In the genomic region with DNA sequence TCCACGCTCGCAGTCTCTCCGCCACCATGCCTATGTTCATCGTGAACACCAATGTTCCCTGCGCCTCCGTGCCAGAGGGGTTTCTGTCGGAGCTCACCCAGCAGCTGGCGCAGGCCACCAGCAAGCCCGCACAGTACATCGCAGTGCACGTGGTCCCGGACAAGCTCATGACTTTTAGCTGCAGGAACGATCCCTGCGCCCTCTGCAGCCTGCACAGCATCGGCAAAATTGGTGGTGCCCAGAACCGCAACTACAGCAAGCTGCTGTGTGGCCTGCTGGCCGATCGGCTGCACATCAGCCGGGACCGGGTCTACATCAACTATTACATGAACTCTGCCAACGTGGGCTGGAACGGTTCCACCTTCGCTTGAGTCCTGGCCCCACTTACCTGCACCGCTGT, we compare ENCODE assay signal across 13 mouse cellular contexts. TPM values are rescaled to one million over a fixed set of nuclear protein-coding genes. Genes with fewer than 3 reads are reported as not detected.
DNase-seq lines count a peak whose midpoint lies in the region; ATAC-seq and TF ChIP-seq lines count a peak whose summit lies in the region.
"Not testable (repeated sequence)": the region's sequence is repeated elsewhere in the genome, so short reads cannot be mapped to it uniquely, and the experiment has no call there.
"Had no signal": no experiment of that assay in that cellular context is flagged by ENCODE, and none has a peak within 500 bp of the region (broad histone marks: within the 10 kb centered on the region; RNA-seq: fewer than 3 reads in every experiment).

No protein-coding gene starts in this region.

- peak; percentile 51 for DNase-seq in ZHBTc4 (ENCODE audit: low read depth, low spot score)
- DNase-seq in hindbrain, embryonic 10.5 days (ENCODE audit: low spot score) = peak; percentile 3
- peak; percentile 16 for DNase-seq in lung, embryonic 14.5 days

- H3K4me1 ChIP-seq in embryonic facial prominence, embryonic 12.5 days; forebrain, embryonic 16.5 days (replicated peaks; ENCODE audit: control insufficient read depth, insufficient read depth, low read length); hindbrain, embryonic 10.5 days (replicated peaks); intestine, embryonic 15.5 days (replicated peaks); lung, embryonic 14.5 days (ENCODE audit: insufficient read depth); midbrain, embryonic 16.5 days (ENCODE audit: control insufficient read depth, insufficient read depth, low read length); testis, adult 2 months (ENCODE audit: control insufficient read depth, insufficient read depth, low read length): not testable (repeated sequence)

- ATAC-seq in embryonic facial prominence, embryonic 12.5 days (ENCODE audit: insufficient number of reproducible peaks, insufficient read depth, low FRiP score, low TSS enrichment); forebrain, embryonic 16.5 days; intestine, embryonic 15.5 days; lung, embryonic 14.5 days (ENCODE audit: insufficient read depth); midbrain, embryonic 16.5 days: not testable (repeated sequence)

- not testable (repeated sequence) for H3K4me3 ChIP-seq in embryonic facial prominence, embryonic 12.5 days; forebrain, embryonic 16.5 days (replicated peaks; ENCODE audit: low read length); hindbrain, embryonic 10.5 days; intestine, embryonic 15.5 days (replicated peaks); lung, embryonic 14.5 days (ENCODE audit: low read depth, low read length)
- peak overlapping the region; percentile 6; the same call in 1 of the 2 replicates for H3K4me3 ChIP-seq in midbrain, embryonic 16.5 days (ENCODE audit: low read depth, low read length)
- peak overlapping the region; percentile 51 for H3K4me3 ChIP-seq in testis, adult 2 months (ENCODE audit: control insufficient read depth, low read depth, low read length)

- H3K27me3 ChIP-seq in embryonic facial prominence, embryonic 12.5 days; forebrain, embryonic 16.5 days (replicated peaks; ENCODE audit: control insufficient read depth, insufficient read depth, low read length); hindbrain, embryonic 10.5 days (ENCODE audit: insufficient read depth, poor library complexity, severe bottlenecking); intestine, embryonic 15.5 days (replicated peaks); lung, embryonic 14.5 days (ENCODE audit: insufficient read depth, low read length); midbrain, embryonic 16.5 days (ENCODE audit: control insufficient read depth, insufficient read depth, low read depth, low read length); testis, adult 2 months (ENCODE audit: control insufficient read depth, insufficient read depth, low read length): not testable (repeated sequence)

- not testable (repeated sequence) for TF ChIP-seq CTCF in lung, embryonic 14.5 days (IDR thresholded peaks at IDR 0.05; ENCODE audit: low read depth); testis, adult 2 months (IDR thresholded peaks at IDR 0.05; ENCODE audit: control insufficient read depth, insufficient read depth, insufficient replicate concordance, low read depth, low read length)

- WGBS in embryonic facial prominence, embryonic 12.5 days = 52% methylated on average over 24 of the region's 24 CpGs
- WGBS in forebrain, embryonic 16.5 days = 60% methylated on average over 24 of the region's 24 CpGs
- 55% methylated on average over 24 of the region's 24 CpGs for WGBS in hindbrain, embryonic 10.5 days
- 55% methylated on average over 24 of the region's 24 CpGs for WGBS in intestine, embryonic 15.5 days
- WGBS in lung, embryonic 14.5 days = 60% methylated on average over 24 of the region's 24 CpGs
- 66% methylated on average over 24 of the region's 24 CpGs for WGBS in midbrain, embryonic 16.5 days

- not testable (repeated sequence) for H3K36me3 ChIP-seq in embryonic facial prominence, embryonic 12.5 days; forebrain, embryonic 16.5 days (ENCODE audit: control insufficient read depth, insufficient read depth); hindbrain, embryonic 10.5 days; intestine, embryonic 15.5 days; lung, embryonic 14.5 days (ENCODE audit: insufficient read depth); midbrain, embryonic 16.5 days (ENCODE audit: control insufficient read depth, insufficient read depth, low read length); testis, adult 2 months (ENCODE audit: control insufficient read depth, insufficient read depth, low read length)

- not testable (repeated sequence) for H3K9me3 ChIP-seq in embryonic facial prominence, embryonic 12.5 days; forebrain, embryonic 16.5 days (ENCODE audit: control insufficient read depth, low read length); hindbrain, embryonic 10.5 days; intestine, embryonic 15.5 days; lung, embryonic 14.5 days (ENCODE audit: low read depth, low read length); midbrain, embryonic 16.5 days (replicated peaks; ENCODE audit: control insufficient read depth, low read length, poor library complexity, severe bottlenecking)

- not testable (repeated sequence) for TF ChIP-seq POLR2A in testis, adult 2 months (IDR thresholded peaks at IDR 0.05; ENCODE audit: control insufficient read depth, low read depth, low read length)

- not testable (repeated sequence) for H3K27ac ChIP-seq in embryonic facial prominence, embryonic 12.5 days; forebrain, embryonic 16.5 days (ENCODE audit: low read length); hindbrain, embryonic 10.5 days; intestine, embryonic 15.5 days; lung, embryonic 14.5 days (ENCODE audit: low read depth); midbrain, embryonic 16.5 days (ENCODE audit: low read length); testis, adult 2 months (ENCODE audit: control insufficient read depth, insufficient read depth, low read depth, low read length)

- H3K9ac ChIP-seq in embryonic facial prominence, embryonic 12.5 days; forebrain, embryonic 16.5 days (replicated peaks; ENCODE audit: low read depth, low read length); intestine, embryonic 15.5 days; lung, embryonic 14.5 days; midbrain, embryonic 16.5 days (ENCODE audit: low read depth, low read length): not testable (repeated sequence)

- H3K4me2 ChIP-seq in embryonic facial prominence, embryonic 12.5 days (replicated peaks) = peak overlapping the region; percentile 22; the same call in 1 of the 2 replicates
- peak overlapping the region; percentile 26; the same call in 1 of the 2 replicates for H3K4me2 ChIP-seq in forebrain, embryonic 16.5 days (ENCODE audit: low read length)
- H3K4me2 ChIP-seq in intestine, embryonic 15.5 days (replicated peaks) = peak overlapping the region; percentile 36; the same call in 1 of the 2 replicates
- not testable (repeated sequence) for H3K4me2 ChIP-seq in lung, embryonic 14.5 days
- peak overlapping the region; percentile 37 for H3K4me2 ChIP-seq in midbrain, embryonic 16.5 days (ENCODE audit: low read length)

RNA-seq across cellular contexts. Expression of gene Pglyrp3, which starts 10.2 kb away (rescaled TPM):
- not detected in 2 replicates for polyA plus RNA-seq in embryonic facial prominence, embryonic 12.5 days (2016; fragmentation: Nextera tagmentation; extraction: Ambion mirVana)
- polyA plus RNA-seq in forebrain, embryonic 16.5 days (2015; fragmentation: Nextera tagmentation; extraction: Ambion mirVana) = not detected in 2 replicates
- polyA plus RNA-seq in hindbrain, embryonic 10.5 days (2016; fragmentation: Nextera tagmentation; extraction: Ambion mirVana) = not detected in 2 replicates
- not detected in 2 replicates for polyA plus RNA-seq in intestine, embryonic 15.5 days (2015; fragmentation: Nextera tagmentation; extraction: Ambion mirVana)
- polyA plus RNA-seq in lung, embryonic 14.5 days (2014; fragmentation: Nextera tagmentation; extraction: Ambion mirVana) = not detected in 2 replicates
- polyA plus RNA-seq in midbrain, embryonic 16.5 days (2015; fragmentation: Nextera tagmentation; extraction: Ambion mirVana) = not detected in 2 replicates
- polyA plus RNA-seq in testis, adult 2 months (2012; rRNA removed) = 0.37 and 0.58 TPM in 2 replicates
- polyA plus RNA-seq: cerebellum, adult 2 months; forebrain, embryonic 10.5 days; liver, embryonic 11.5 days; thymus, postnatal 0 days; urinary bladder, adult 2 months had no signal

RNA-seq across cellular contexts. Expression of gene Lor, which starts 58.4 kb away (rescaled TPM):
- polyA plus RNA-seq in embryonic facial prominence, embryonic 12.5 days (2016; fragmentation: Nextera tagmentation; extraction: Ambion mirVana) = 1.4 and 1.8 TPM in 2 replicates
- 2.3 and 2.7 TPM in 2 replicates for polyA plus RNA-seq in forebrain, embryonic 16.5 days (2015; fragmentation: Nextera tagmentation; extraction: Ambion mirVana)
- polyA plus RNA-seq in hindbrain, embryonic 10.5 days (2016; fragmentation: Nextera tagmentation; extraction: Ambion mirVana) = 0.46 and 1.7 TPM in 2 replicates
- polyA plus RNA-seq in intestine, embryonic 15.5 days (2015; fragmentation: Nextera tagmentation; extraction: Ambion mirVana) = 0.21 and 0.23 TPM in 2 replicates
- 0.14 and 0.30 TPM in 2 replicates for polyA plus RNA-seq in lung, embryonic 14.5 days (2014; fragmentation: Nextera tagmentation; extraction: Ambion mirVana)
- polyA plus RNA-seq in midbrain, embryonic 16.5 days (2015; fragmentation: Nextera tagmentation; extraction: Ambion mirVana) = 6.1 and 7.8 TPM in 2 replicates
- polyA plus RNA-seq in testis, adult 2 months (2012; rRNA removed) = 0.08 TPM in 1 of 2 replicates, not detected in the other
